Mouse (Mus musculus): Measurements from ENCODE around the gene Stk40. TPM values are rescaled to one million over a fixed set of nuclear protein-coding genes. Genes with fewer than 3 reads are reported as not detected.

The Stk40 gene
- total and polyA plus RNA-seq, 2 experiments from 2014 or later, result 17.3 to 22.8 TPM

DNA sequence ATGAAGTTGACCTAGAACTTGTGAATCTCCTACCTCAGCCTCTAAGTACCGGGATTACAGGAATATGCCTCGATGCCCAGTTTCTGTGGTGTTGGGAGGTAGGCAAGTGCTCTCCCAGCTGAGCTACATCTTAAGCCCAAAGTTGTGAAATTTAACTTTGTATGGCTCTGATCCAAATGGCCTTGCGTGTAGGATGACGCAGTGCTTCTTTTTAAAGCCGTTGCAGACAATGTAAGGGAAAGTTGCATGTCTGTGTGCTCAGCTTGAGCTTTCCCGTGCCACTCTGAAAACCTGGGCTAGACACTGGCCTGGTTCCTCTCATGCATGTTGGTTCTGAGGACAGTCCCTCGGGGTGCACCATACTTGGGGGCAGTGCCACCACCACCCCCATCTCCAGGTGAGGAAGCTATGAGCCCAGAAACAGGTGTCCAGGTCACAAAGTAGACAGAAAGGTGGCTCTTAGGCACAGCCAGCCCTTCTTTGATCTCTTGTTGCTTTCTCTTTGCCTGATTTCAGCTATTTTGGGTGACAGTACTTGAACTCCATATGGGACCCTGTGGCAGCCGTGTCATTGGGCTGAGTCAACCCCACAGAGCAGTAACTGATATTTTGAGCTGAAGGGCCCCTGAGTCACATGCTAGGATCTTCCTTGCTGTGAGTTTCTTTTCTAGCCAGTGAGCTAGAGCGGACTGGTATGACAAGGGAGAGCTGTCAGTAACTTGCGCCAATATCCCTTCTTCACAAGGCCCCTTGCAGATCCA is 6.0 kb downstream of the Stk40 start:
- no peak for TF ChIP-seq EP300 (IDR thresholded peaks at IDR 0.05; ENCODE audit: low read depth)
- no peak for TF ChIP-seq CTCF (IDR thresholded peaks at IDR 0.05; ENCODE audit: low read depth)
- Histone ChIP-seq H3K9ac (replicated peaks; ENCODE audit: low read depth, low read length) (peak overlapping the region; percentile 35), H3K4me2 (ENCODE audit: low read depth, low read length) (peak overlapping the region; percentile 52), H3K27me3 (ENCODE audit: control insufficient read depth, insufficient read depth, low read length) (no peaks in the 10 kb centered on the region), H3K4me3 (ENCODE audit: low read depth, low read length) (peak overlapping the region; percentile 14; the same call in 1 of the 2 replicates), H3K9me3 (replicated peaks; ENCODE audit: control insufficient read depth, low read length) (no peaks in the 10 kb centered on the region), H3K27ac (ENCODE audit: low read depth) (peak overlapping the region; percentile 95), H3K36me3 (replicated peaks; ENCODE audit: control insufficient read depth, insufficient read depth, low read length) (no peaks in the 10 kb centered on the region), H3K4me1 (ENCODE audit: control insufficient read depth, insufficient read depth) (peaks cover 56% of the 10 kb centered on the region)
- WGBS, result 37% methylated on average over 10 of the region's 10 CpGs
- peak; percentile 24 for ATAC-seq (ENCODE audit: insufficient read depth, low read depth)
- no peak for DNase-seq (ENCODE audit: low spot score)

DNA sequence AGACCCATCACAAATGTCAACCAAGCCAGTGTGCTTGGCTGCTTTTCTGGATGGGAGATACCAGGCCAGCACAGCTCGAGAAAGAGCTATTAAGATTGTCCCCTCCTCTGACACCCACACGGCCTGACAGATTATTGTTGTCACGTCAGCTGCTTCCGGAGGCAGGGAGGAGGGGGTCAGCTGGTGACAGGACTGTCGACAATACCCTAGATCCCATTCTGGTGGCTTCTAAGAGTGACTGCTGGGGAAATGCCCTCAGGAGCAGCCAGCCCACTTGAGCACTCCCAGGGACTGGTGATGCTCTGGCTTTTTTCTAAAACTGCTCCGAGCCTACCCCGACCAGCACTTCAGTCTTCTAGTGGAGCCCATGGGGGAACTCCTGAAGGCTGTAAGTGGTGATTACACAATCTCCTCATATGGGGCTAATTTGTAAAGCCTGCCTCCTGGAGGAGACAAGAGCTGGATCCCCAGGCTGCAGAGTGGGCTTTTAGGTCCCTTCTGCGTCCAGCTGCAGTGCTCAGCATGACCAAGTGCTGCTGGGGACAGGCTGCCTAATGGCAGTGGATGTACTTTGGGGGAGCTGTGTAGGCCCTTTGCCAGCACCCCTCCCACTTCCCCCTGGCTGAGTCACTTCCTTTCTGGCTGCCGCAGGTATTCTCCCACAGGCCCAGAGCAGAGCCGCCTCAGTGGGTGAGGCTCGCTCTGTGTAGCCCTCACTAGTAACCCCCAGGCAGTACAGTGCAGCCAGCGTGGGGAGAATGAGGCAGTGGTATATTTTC is 6.8 kb downstream of the Stk40 start:
- H3K36me3 ChIP-seq (replicated peaks; ENCODE audit: control insufficient read depth, insufficient read depth, low read length), result no peaks in the 10 kb centered on the region
- 0% methylated on average over 12 of the region's 12 CpGs for WGBS
- H3K4me1 ChIP-seq (ENCODE audit: control insufficient read depth, insufficient read depth), result peaks cover 52% of the 10 kb centered on the region
- DNase-seq (ENCODE audit: low spot score) (peak; percentile 84), ATAC-seq (ENCODE audit: insufficient read depth, low read depth) (peak; percentile 78)
- no peaks in the 10 kb centered on the region for H3K9me3 ChIP-seq (replicated peaks; ENCODE audit: control insufficient read depth, low read length)
- peak overlapping the region; percentile 95 for H3K27ac ChIP-seq (ENCODE audit: low read depth)
- H3K27me3 ChIP-seq (ENCODE audit: control insufficient read depth, insufficient read depth, low read length), result no peaks in the 10 kb centered on the region
- H3K9ac ChIP-seq (replicated peaks; ENCODE audit: low read depth, low read length), result peak overlapping the region; percentile 35
- peak overlapping the region; percentile 14; the same call in 1 of the 2 replicates for H3K4me3 ChIP-seq (ENCODE audit: low read depth, low read length)
- TF ChIP-seq EP300 (IDR thresholded peaks at IDR 0.05; ENCODE audit: low read depth) (peak; percentile 50; the same call in 1 of the 2 replicates), CTCF (IDR thresholded peaks at IDR 0.05; ENCODE audit: low read depth) (peak; percentile 30; the same call in 1 of the 2 replicates)
- peak overlapping the region; percentile 52 for H3K4me2 ChIP-seq (ENCODE audit: low read depth, low read length)

DNA sequence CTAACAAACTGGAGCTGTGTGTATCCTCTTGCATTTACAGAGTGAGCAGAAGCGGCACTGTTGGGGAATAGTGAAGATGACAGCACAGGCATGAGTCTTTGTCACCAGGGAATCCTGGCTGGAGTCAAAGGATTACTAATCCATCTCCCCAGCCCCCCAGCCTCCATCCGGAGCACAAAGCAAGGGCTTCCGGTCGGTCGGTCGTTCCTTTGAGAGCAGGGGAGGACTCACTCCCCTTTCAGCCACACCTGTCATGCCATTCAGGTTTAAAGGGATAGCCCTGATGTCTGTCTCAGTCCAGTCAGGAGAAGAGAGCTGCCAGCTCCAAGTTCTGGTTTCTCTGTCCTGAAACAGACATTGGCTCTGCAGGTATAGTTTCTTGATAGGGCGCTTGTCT is 7.4 kb downstream of the Stk40 start:
- ATAC-seq (ENCODE audit: insufficient read depth, low read depth) (peak; percentile 17), DNase-seq (ENCODE audit: low spot score) (no peak)
- Histone ChIP-seq H3K36me3 (replicated peaks; ENCODE audit: control insufficient read depth, insufficient read depth, low read length) (no peaks in the 10 kb centered on the region), H3K4me3 (ENCODE audit: low read depth, low read length) (peak overlapping the region; percentile 14; the same call in 1 of the 2 replicates), H3K27me3 (ENCODE audit: control insufficient read depth, insufficient read depth, low read length) (no peaks in the 10 kb centered on the region), H3K27ac (ENCODE audit: low read depth) (peak overlapping the region; percentile 95), H3K9ac (replicated peaks; ENCODE audit: low read depth, low read length) (peak overlapping the region; percentile 35), H3K9me3 (replicated peaks; ENCODE audit: control insufficient read depth, low read length) (no peaks in the 10 kb centered on the region), H3K4me2 (ENCODE audit: low read depth, low read length) (peak overlapping the region; percentile 52), H3K4me1 (ENCODE audit: control insufficient read depth, insufficient read depth) (peaks cover 55% of the 10 kb centered on the region)
- 19% methylated on average over 7 of the region's 7 CpGs for WGBS
- TF ChIP-seq CTCF (IDR thresholded peaks at IDR 0.05; ENCODE audit: low read depth) (no peak), EP300 (IDR thresholded peaks at IDR 0.05; ENCODE audit: low read depth) (no peak)

DNA sequence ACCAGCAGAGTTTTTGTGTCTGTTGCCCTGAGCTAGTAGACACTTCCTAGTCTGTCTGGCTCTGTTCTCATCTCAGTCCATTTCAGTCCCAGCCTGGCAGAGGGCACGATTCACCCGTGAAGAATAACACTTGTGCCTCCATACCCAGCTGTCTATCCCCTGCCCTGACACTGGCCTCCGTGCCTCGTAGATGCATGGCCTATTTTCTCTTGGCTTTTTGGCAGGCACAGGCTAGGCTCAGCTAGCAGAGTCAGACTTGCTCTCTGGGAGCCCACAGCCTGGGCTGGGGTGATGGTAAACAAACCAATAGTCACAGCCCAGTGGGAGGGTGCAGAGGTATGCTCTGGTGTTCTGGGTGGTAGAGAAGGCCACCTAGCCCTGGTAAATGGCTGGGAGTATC is 9.5 kb downstream of the Stk40 start:
- Histone ChIP-seq H3K27ac (ENCODE audit: low read depth) (no peak overlapping the region), H3K27me3 (ENCODE audit: control insufficient read depth, insufficient read depth, low read length) (no peaks in the 10 kb centered on the region), H3K9ac (replicated peaks; ENCODE audit: low read depth, low read length) (no peak overlapping the region), H3K36me3 (replicated peaks; ENCODE audit: control insufficient read depth, insufficient read depth, low read length) (peaks cover 8% of the 10 kb centered on the region), H3K9me3 (replicated peaks; ENCODE audit: control insufficient read depth, low read length) (no peaks in the 10 kb centered on the region), H3K4me3 (ENCODE audit: low read depth, low read length) (no peak overlapping the region), H3K4me1 (ENCODE audit: control insufficient read depth, insufficient read depth) (peaks cover 49% of the 10 kb centered on the region), H3K4me2 (ENCODE audit: low read depth, low read length) (no peak overlapping the region)
- DNase-seq (ENCODE audit: low spot score) (no peak), ATAC-seq (ENCODE audit: insufficient read depth, low read depth) (no peak)
- WGBS, result 73% methylated on average over 4 of the region's 4 CpGs
- TF ChIP-seq CTCF (IDR thresholded peaks at IDR 0.05; ENCODE audit: low read depth), result no peak
- no peak for TF ChIP-seq EP300 (IDR thresholded peaks at IDR 0.05; ENCODE audit: low read depth)

DNA sequence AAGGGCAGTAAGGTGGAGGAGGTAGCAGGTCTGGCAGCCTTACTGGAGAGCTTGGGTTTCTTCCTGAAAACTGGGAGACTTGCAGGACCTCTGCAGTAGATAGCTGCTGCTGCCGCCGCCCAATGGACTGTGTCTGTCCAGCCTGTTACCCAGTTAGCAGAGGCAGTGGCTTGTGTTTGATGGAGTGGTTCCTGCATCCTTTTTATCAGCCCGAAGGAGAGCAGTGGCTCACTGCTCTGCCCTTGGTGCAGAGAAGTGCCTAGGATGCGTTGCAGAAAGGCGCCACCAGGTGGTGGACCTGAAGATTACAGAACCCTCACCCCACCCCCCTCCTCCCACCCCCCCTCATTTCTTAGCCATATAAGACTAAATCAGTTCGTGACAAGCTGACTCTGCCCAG is 10.2 kb downstream of the Stk40 start:
- H3K36me3 ChIP-seq (replicated peaks; ENCODE audit: control insufficient read depth, insufficient read depth, low read length), result peaks cover 8% of the 10 kb centered on the region
- H3K4me1 ChIP-seq (ENCODE audit: control insufficient read depth, insufficient read depth), result peaks cover 42% of the 10 kb centered on the region
- WGBS, result 5% methylated on average over 6 of the region's 6 CpGs
- 0 out of 2 replicates have a peak, but pooled peaks have one; percentile 14 for ATAC-seq (ENCODE audit: insufficient read depth, low read depth)
- no peak overlapping the region for H3K27ac ChIP-seq (ENCODE audit: low read depth)
- no peaks in the 10 kb centered on the region for H3K27me3 ChIP-seq (ENCODE audit: control insufficient read depth, insufficient read depth, low read length)
- TF ChIP-seq EP300 (IDR thresholded peaks at IDR 0.05; ENCODE audit: low read depth) (no peak), CTCF (IDR thresholded peaks at IDR 0.05; ENCODE audit: low read depth) (peak; percentile 65)
- no peaks in the 10 kb centered on the region for H3K9me3 ChIP-seq (replicated peaks; ENCODE audit: control insufficient read depth, low read length)
- H3K9ac ChIP-seq (replicated peaks; ENCODE audit: low read depth, low read length), result no peak overlapping the region
- H3K4me3 ChIP-seq (ENCODE audit: low read depth, low read length), result no peak overlapping the region
- peak; percentile 66 for DNase-seq (ENCODE audit: low spot score)
- H3K4me2 ChIP-seq (ENCODE audit: low read depth, low read length), result no peak overlapping the region

All from heart, postnatal 0 days (tissue).